Mouse (Mus musculus) midbrain, embryonic 11.5 days (tissue): Measurements from ENCODE around the gene Prpf4b. TPM values are rescaled to one million over a fixed set of nuclear protein-coding genes. Genes with fewer than 3 reads are reported as not detected.
"Not testable (repeated sequence)": the region's sequence is repeated elsewhere in the genome, so short reads cannot be mapped to it uniquely, and the experiment has no call there.

Source experiments
- ATAC-seq: fragments of 200-750 bp; cut with Nextera tagmentation; 2 replicates; pipeline ENCODE4 v1.8.0; 2017; ENCODE audit warnings: moderate TSS enrichment, moderate library complexity; ENCODE audit not compliant: low FRiP score
- DNase-seq: peaks from one replicate; pipeline ENCODE4 v3.0.0; 2015; ENCODE audit warnings: low spot score; ENCODE audit errors: missing footprints
- H3K27ac ChIP-seq: fragments of 300-500 bp; sonication (generic); 2 replicates; pipeline ENCODE4 v1.5.1; 2014; ENCODE audit warnings: low read depth, low read length
- H3K27me3 ChIP-seq: fragments of 300-500 bp; sonication (generic); 2 replicates; pipeline ENCODE4 v1.6.1; 2014; ENCODE audit warnings: mild to moderate bottlenecking, low read length, moderate library complexity, mixed read lengths; ENCODE audit not compliant: control insufficient read depth, insufficient read depth
- H3K36me3 ChIP-seq: fragments of 300-500 bp; sonication (generic); 2 replicates; pipeline ENCODE4 v1.6.1; 2014; ENCODE audit warnings: mild to moderate bottlenecking, low read length, moderate library complexity, mixed read lengths; ENCODE audit not compliant: control insufficient read depth, insufficient read depth
- H3K4me1 ChIP-seq: fragments of 300-500 bp; sonication (generic); 2 replicates; pipeline ENCODE4 v1.6.1; 2014; ENCODE audit warnings: low read length; ENCODE audit not compliant: control insufficient read depth, insufficient read depth
- H3K4me2 ChIP-seq: fragments of 300-500 bp; sonication (generic); 2 replicates; pipeline ENCODE4 v1.6.1; 2014; ENCODE audit warnings: mild to moderate bottlenecking, moderate library complexity
- H3K4me3 ChIP-seq: fragments of 300-500 bp; sonication (generic); 2 replicates; pipeline ENCODE4 v1.5.1; 2014; ENCODE audit warnings: low read depth, low read length
- H3K9ac ChIP-seq: fragments of 300-500 bp; sonication (generic); 2 replicates; pipeline ENCODE4 v1.6.1; 2014; ENCODE audit warnings: low read length
- H3K9me3 ChIP-seq: fragments of 300-500 bp; sonication (generic); 2 replicates; pipeline ENCODE4 v1.6.1; 2016; ENCODE audit warnings: low read length; ENCODE audit not compliant: control insufficient read depth
- WGBS: fragments of 180-500 bp; shearing (Covaris S2); extraction: QIAGEN DNeasy Blood & Tissue Kit; methylation state at CpG from one replicate; pipeline ENCODE4 v1.1.7; 2014; 5-methylcytosine and 5-hydroxymethylcytosine counted together
- polyA plus RNA-seq: library from polyadenylated mRNA; unstranded; fragments of >200 nt; fragmentation: Nextera tagmentation; extraction: Ambion mirVana; gene quantifications from 2 replicates; pipeline ENCODE4 v1.2.1, GENCODE M21; 2014

Gene Prpf4b
- polyA plus RNA-seq, 1 experiment from 2014 or later = 111 TPM

GRCm38 (mm10) chr13:34916520-34917167 is 41.5 kb downstream of the Prpf4b start:
- Histone ChIP-seq H3K27ac (no peak overlapping the region), H3K9me3 (no peaks in the 10 kb centered on the region), H3K36me3 (no peaks in the 10 kb centered on the region), H3K27me3 (no peaks in the 10 kb centered on the region), H3K4me2 (peak overlapping the region; percentile 40), H3K4me3 (no peak overlapping the region; the same call in 1 of the 2 replicates), H3K9ac (peak overlapping the region; percentile 45; the same call in 1 of the 2 replicates), H3K4me1 (peaks cover 3% of the 10 kb centered on the region; the same call in 1 of the 2 replicates)
- ATAC-seq (peak; percentile 69), DNase-seq (peak; percentile 88)
- WGBS = 44% methylated on average over 36 of the region's 37 CpGs

- 85% methylated on average over 4 of the region's 4 CpGs for WGBS
- Histone ChIP-seq H3K4me3 (no peak within 1 kb of the TSS), H3K4me1 (no peaks in the 10 kb centered on the region), H3K9ac (no peak within 1 kb of the TSS), H3K27me3 (no peaks in the 10 kb centered on the region), H3K9me3 (no peaks in the 10 kb centered on the region), H3K27ac (no peak within 1 kb of the TSS), H3K4me2 (no peak within 1 kb of the TSS), H3K36me3 (no peaks in the 10 kb centered on the region)
- no peak for ATAC-seq
- no peak for DNase-seq
These were observed 49.1 kb downstream of the Prpf4b start, which contains the start of the genes Fam217a and 4933417A18Rik for GRCm38 (mm10) chr13:34924210-34924609. TSS of gene Fam217a (minus strand) at chr13:34924310. TSS of gene 4933417A18Rik (plus strand) at chr13:34924409.

GRCm38 (mm10) chr13:34934931-34935644 is 60.0 kb downstream of the Prpf4b start:
- no peak overlapping the region for H3K4me3 ChIP-seq
- H3K27me3 ChIP-seq = no peaks in the 10 kb centered on the region
- DNase-seq = no peak

GRCm38 (mm10) chr13:34942370-34942769 is 67.3 kb downstream of the Prpf4b start:
- Histone ChIP-seq H3K9me3 (no peaks in the 10 kb centered on the region), H3K4me1 (no peaks in the 10 kb centered on the region), H3K36me3 (no peaks in the 10 kb centered on the region), H3K4me3 (no peak overlapping the region), H3K27ac (no peak overlapping the region), H3K27me3 (no peaks in the 10 kb centered on the region), H3K9ac (no peak overlapping the region), H3K4me2 (no peak overlapping the region)
- no peak for ATAC-seq
- DNase-seq = no peak

More at GRCm38 (mm10) chr13:34934931-34935644, 60.0 kb downstream of the Prpf4b start:
- Histone ChIP-seq H3K9me3 (no peaks in the 10 kb centered on the region), H3K36me3 (no peaks in the 10 kb centered on the region), H3K9ac (no peak overlapping the region), H3K4me2 (no peak overlapping the region), H3K4me1 (no peaks in the 10 kb centered on the region), H3K27ac (no peak overlapping the region)
- 83% methylated on average over 10 of the region's 10 CpGs for WGBS
- no peak for ATAC-seq

- 91% methylated on average over 2 of the region's 2 CpGs for WGBS
- not testable (repeated sequence) for H3K4me2 ChIP-seq, H3K4me1 ChIP-seq, H3K27me3 ChIP-seq, H3K9ac ChIP-seq, DNase-seq, ATAC-seq, H3K36me3 ChIP-seq, H3K9me3 ChIP-seq, H3K27ac ChIP-seq, H3K4me3 ChIP-seq
These were observed 76.3 kb downstream of the Prpf4b start for GRCm38 (mm10) chr13:34951437-34951836.

Other genes starting within 250 kb of the Prpf4b start
- gene Pxdc1, start 221.8 kb upstream of the Prpf4b start, polyA plus RNA-seq = 7.0 and 7.4 TPM in 2 replicates
- gene Fam50b, start 140.5 kb upstream of the Prpf4b start, polyA plus RNA-seq = not detected in 2 replicates
- 1.4 and 1.8 TPM in 2 replicates for gene Fam217a, start 49.0 kb downstream of the Prpf4b start, polyA plus RNA-seq
- not detected in 2 replicates for gene 4933417A18Rik, start 49.1 kb downstream of the Prpf4b start, polyA plus RNA-seq
- 0.80 and 0.94 TPM in 2 replicates for gene Eci3, start 88.5 kb downstream of the Prpf4b start, polyA plus RNA-seq
- gene Eci2, start 151.8 kb downstream of the Prpf4b start, polyA plus RNA-seq = 118 and 122 TPM in 2 replicates